Mouse (Mus musculus) MEL (cell line): ENCODE measurements around the gene Stra6. TPM values are rescaled to one million over a fixed set of nuclear protein-coding genes. Genes with fewer than 3 reads are reported as not detected.

Experiments used
- DNase-seq: peaks from one replicate; pipeline ENCODE4 v3.0.0; 2011; ENCODE audit warnings: low read depth, low spot score
- H3K27ac ChIP-seq: 2 replicates; pipeline ENCODE4 v1.5.1; 2012; ENCODE audit warnings: low read depth, mild to moderate bottlenecking, control low read depth, low read length, moderate library complexity; ENCODE audit not compliant: control insufficient read depth
- H3K27me3 ChIP-seq, 2 experiments: fragments of 150-350 bp in 1 of 2; sonication (generic) in 1 of 2; 2 replicates each; pipeline ENCODE4 v1.6.1; 2012; ENCODE audit warnings: low read length in 2 of 2, mild to moderate bottlenecking in 2 of 2, improper control_type of control experiment in 1 of 2, moderate library complexity in 1 of 2; ENCODE audit not compliant: insufficient read depth in 2 of 2, control insufficient read depth in 1 of 2
- H3K36me3 ChIP-seq, 2 experiments: 2 replicates each; pipeline ENCODE4 v1.6.1; 2012 to 2014; ENCODE audit warnings: low read length in 2 of 2, improper control_type of control experiment in 1 of 2, inconsistent platforms in 1 of 2, mild to moderate bottlenecking in 1 of 2; ENCODE audit not compliant: insufficient read depth in 2 of 2, control insufficient read depth in 1 of 2
- H3K4me1 ChIP-seq, 2 experiments: fragments of 150-350 bp in 1 of 2; sonication (generic) in 1 of 2; 2 replicates each; pipeline ENCODE4 v1.6.1; 2012; ENCODE audit warnings: low read length in 2 of 2, improper control_type of control experiment in 1 of 2, mild to moderate bottlenecking in 1 of 2; ENCODE audit not compliant: insufficient read depth in 2 of 2, control insufficient read depth in 1 of 2
- H3K4me3 ChIP-seq, 2 experiments: fragments of 150-350 bp in 1 of 2; sonication (generic) in 1 of 2; 2 replicates each; pipeline ENCODE4 v1.5.1; 2012; ENCODE audit warnings: low read depth in 2 of 2, low read length in 2 of 2, mild to moderate bottlenecking in 2 of 2, moderate library complexity in 2 of 2, control low read depth in 1 of 2, improper control_type of control experiment in 1 of 2; ENCODE audit not compliant: control insufficient read depth in 1 of 2, insufficient read depth in 1 of 2
- H3K79me2 ChIP-seq: 2 replicates; pipeline ENCODE4 v1.6.1; 2012; ENCODE audit warnings: mild to moderate bottlenecking, low read length, moderate library complexity; ENCODE audit not compliant: control insufficient read depth, poor library complexity, insufficient read depth
- H3K9ac ChIP-seq: 2 replicates; pipeline ENCODE4 v1.6.1; 2012; ENCODE audit warnings: low read depth, mild to moderate bottlenecking, control low read depth, low read length, moderate library complexity; ENCODE audit not compliant: control insufficient read depth, poor library complexity, severe bottlenecking
- H3K9me3 ChIP-seq: fragments of 150-350 bp; sonication (generic); replicated peaks from 2 replicates; pipeline ENCODE4 v1.6.1; 2012; ENCODE audit warnings: mild to moderate bottlenecking, low read length, improper control_type of control experiment, moderate library complexity; ENCODE audit not compliant: insufficient read depth
- CHD1 ChIP-seq: IDR thresholded peaks from 2 replicates; pipeline ENCODE4 v1.6.1; 2012; ENCODE audit warnings: low read depth, mild to moderate bottlenecking, inconsistent platforms, low read length, improper control_type of control experiment
- E2F4 ChIP-seq: IDR thresholded peaks from 2 replicates; pipeline ENCODE4 v1.6.1; 2011; ENCODE audit warnings: low read depth, low read length, improper control_type of control experiment, borderline replicate concordance
- EP300 ChIP-seq, 2 experiments: IDR thresholded peaks; 2 replicates each; pipeline ENCODE4 v1.6.1; 2011; ENCODE audit warnings: improper control_type of control experiment in 2 of 2, low read length in 2 of 2, low read depth in 1 of 2, mild to moderate bottlenecking in 1 of 2
- GABPA ChIP-seq: IDR thresholded peaks from 2 replicates; pipeline ENCODE4 v1.6.1; 2012; ENCODE audit warnings: low read depth, mild to moderate bottlenecking, inconsistent platforms, low read length, improper control_type of control experiment, moderate library complexity
- GATA1 ChIP-seq: IDR thresholded peaks from 2 replicates; pipeline ENCODE4 v1.6.1; 2011; ENCODE audit warnings: low read depth, low read length, improper control_type of control experiment
- JUND ChIP-seq: IDR thresholded peaks from 2 replicates; pipeline ENCODE4 v1.6.1; 2011; ENCODE audit warnings: low read depth, mild to moderate bottlenecking, improper control_type of control experiment, low read length
- KAT2A ChIP-seq: conservative IDR thresholded peaks from 2 replicates; pipeline ENCODE4 v1.6.1; 2012; ENCODE audit warnings: low read depth, low read length, improper control_type of control experiment, inconsistent platforms
- MAX ChIP-seq: IDR thresholded peaks from 2 replicates; pipeline ENCODE4 v1.6.1; 2011; ENCODE audit warnings: low read length, improper control_type of control experiment
- MAZ ChIP-seq: IDR thresholded peaks from 2 replicates; pipeline ENCODE4 v1.6.1; 2012; ENCODE audit warnings: low read depth, mild to moderate bottlenecking, inconsistent platforms, low read length, improper control_type of control experiment
- MYC ChIP-seq: IDR thresholded peaks from 2 replicates; pipeline ENCODE4 v1.6.1; 2011; ENCODE audit warnings: low read depth, mild to moderate bottlenecking, low read length, improper control_type of control experiment, moderate library complexity
- NELFE ChIP-seq: IDR thresholded peaks from 2 replicates; pipeline ENCODE4 v1.6.1; 2011; ENCODE audit warnings: low read depth, low read length, improper control_type of control experiment
- POLR2AphosphoS5 ChIP-seq: IDR thresholded peaks from 2 replicates; pipeline ENCODE4 v1.6.1; 2012; ENCODE audit warnings: low read depth, borderline replicate concordance, mild to moderate bottlenecking, inconsistent platforms, low read length, moderate library complexity, mixed read lengths
- RCOR1 ChIP-seq: IDR thresholded peaks from 2 replicates; pipeline ENCODE4 v1.6.1; 2012; ENCODE audit warnings: low read depth, mild to moderate bottlenecking, inconsistent platforms, low read length, improper control_type of control experiment
- SMC3 ChIP-seq: IDR thresholded peaks from 2 replicates; pipeline ENCODE4 v1.6.1; 2011; ENCODE audit warnings: low read depth, low read length, improper control_type of control experiment
- TAL1 ChIP-seq: IDR thresholded peaks from 2 replicates; pipeline ENCODE4 v1.6.1; 2012; ENCODE audit warnings: mild to moderate bottlenecking, inconsistent platforms, low read length, moderate library complexity, mixed read lengths
- TBP ChIP-seq: IDR thresholded peaks from 2 replicates; pipeline ENCODE4 v1.8.0; 2011; ENCODE audit warnings: low read depth, low read length, improper control_type of control experiment
- TCF12 ChIP-seq: IDR thresholded peaks from 2 replicates; pipeline ENCODE4 v1.6.1; 2014; ENCODE audit warnings: low read depth, mild to moderate bottlenecking, inconsistent platforms, low read length, improper control_type of control experiment, moderate library complexity
- UBTF ChIP-seq: IDR thresholded peaks from 2 replicates; pipeline ENCODE4 v1.6.1; 2012; ENCODE audit warnings: low read depth, mild to moderate bottlenecking, inconsistent platforms, low read length, improper control_type of control experiment, moderate library complexity, borderline replicate concordance; ENCODE audit not compliant: insufficient read depth
- ZMIZ1 ChIP-seq: IDR thresholded peaks from 2 replicates; pipeline ENCODE4 v1.6.1; 2012; ENCODE audit warnings: low read depth, mild to moderate bottlenecking, inconsistent platforms, low read length, improper control_type of control experiment, moderate library complexity
- ZNF384 ChIP-seq: IDR thresholded peaks from 2 replicates; pipeline ENCODE4 v1.6.1; 2012; ENCODE audit warnings: low read depth, mild to moderate bottlenecking, inconsistent platforms, low read length, improper control_type of control experiment
- polyA plus RNA-seq, 2 experiments: library from polyadenylated mRNA; stranded (reverse) in 1 of 2; unstranded in 1 of 2; fragments of >175 nt in 1 of 2; fragments of >200 nt in 1 of 2; gene quantifications; 2 replicates each; pipeline versions ENCODE4 v1.2.1 to v1.2.4; 2012; ENCODE audit warnings: low replicate concordance in 2 of 2, low read depth in 1 of 2; ENCODE audit not compliant: insufficient read length in 2 of 2, insufficient read depth in 1 of 2, missing spikeins in 1 of 2
- total RNA-seq: library from RNA; depleted of rRNA; stranded (reverse); fragments of 300-350 nt; gene quantifications from 2 replicates; pipeline ENCODE4 v1.2.3, GENCODE M21; 2012

Gene Stra6
- total and polyA plus RNA-seq, 3 experiments = not detected

DNA sequence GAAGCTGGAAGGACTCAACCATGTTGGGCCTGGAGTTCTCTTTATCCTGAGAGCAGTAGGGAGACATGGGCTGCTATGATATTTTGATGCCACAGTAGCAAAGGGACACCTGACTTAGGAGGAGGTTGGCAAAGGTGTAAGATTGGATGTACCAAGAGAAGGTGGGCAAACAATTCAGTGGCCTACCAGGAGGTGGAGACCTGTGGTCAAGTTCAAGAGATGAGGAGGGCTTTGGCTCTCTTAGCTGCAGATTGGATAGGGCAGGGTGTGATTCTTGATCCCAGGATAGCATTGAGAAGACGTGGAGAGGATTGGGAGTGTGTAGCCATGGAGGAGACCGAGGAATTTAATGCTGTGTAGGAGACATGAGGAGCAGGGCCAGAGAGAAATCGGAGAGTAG lies 30.2 kb downstream of the Stra6 start:
- Histone ChIP-seq H3K9me3 (no peaks in the 10 kb centered on the region), H3K9ac (no peak overlapping the region), H3K27me3 (peaks cover 0 to 8% of the 10 kb centered on the region in 2 experiments; a peak in 3 of 4 replicates), H3K4me3 (no peak overlapping the region), H3K79me2 (no peaks in the 10 kb centered on the region), H3K27ac (no peak overlapping the region), H3K36me3 (no peaks in the 10 kb centered on the region), H3K4me1 (no peaks in the 10 kb centered on the region)
- no peak for DNase-seq
- TF ChIP-seq TBP = no peak
- no peak for TF ChIP-seq SMC3
- no peak for TF ChIP-seq POLR2AphosphoS5
- no peak for TF ChIP-seq ZMIZ1
- no peak for TF ChIP-seq E2F4
- TF ChIP-seq UBTF = no peak
- TF ChIP-seq MYC = no peak

- peaks cover 0 to 7% of the 10 kb centered on the region in 2 experiments; a peak in 3 of 4 replicates for H3K27me3 ChIP-seq
- H3K9ac ChIP-seq = no peak overlapping the region
- DNase-seq = no peak
- H3K27ac ChIP-seq = no peak overlapping the region
- H3K79me2 ChIP-seq = no peaks in the 10 kb centered on the region
- TF ChIP-seq GATA1 (no peak), MAZ (no peak), CHD1 (no peak), NELFE (no peak), TAL1 (no peak), KAT2A (no peak), ZNF384 (no peak), GABPA (no peak), MAX (no peak), JUND (no peak), POLR2AphosphoS5 (no peak), RCOR1 (no peak), SMC3 (no peak), TBP (no peak), EP300 (IDR thresholded peaks at IDR 0.05; ENCODE audit: low read depth in 1 of 2, low read length in 2 of 2) (no peak), E2F4 (no peak), TCF12 (no peak)
- no peaks in the 10 kb centered on the region for H3K4me1 ChIP-seq
- no peaks in the 10 kb centered on the region for H3K36me3 ChIP-seq
- H3K9me3 ChIP-seq = no peaks in the 10 kb centered on the region
- no peak overlapping the region for H3K4me3 ChIP-seq
Measured at GRCm38 (mm10) chr9:58095977-58096376, 32.4 kb downstream of the Stra6 start.
